Mouse (Mus musculus) urinary bladder, postnatal 36 days (tissue): ENCODE data around the gene Limch1.

ENCODE experiments used
- DNase-seq, 2 experiments: peaks; one replicate each; pipeline ENCODE4 v3.0.0; 2022; ENCODE audit warnings: low spot score in 2 of 2, mixed read lengths in 1 of 2

Gene Limch1

DNA sequence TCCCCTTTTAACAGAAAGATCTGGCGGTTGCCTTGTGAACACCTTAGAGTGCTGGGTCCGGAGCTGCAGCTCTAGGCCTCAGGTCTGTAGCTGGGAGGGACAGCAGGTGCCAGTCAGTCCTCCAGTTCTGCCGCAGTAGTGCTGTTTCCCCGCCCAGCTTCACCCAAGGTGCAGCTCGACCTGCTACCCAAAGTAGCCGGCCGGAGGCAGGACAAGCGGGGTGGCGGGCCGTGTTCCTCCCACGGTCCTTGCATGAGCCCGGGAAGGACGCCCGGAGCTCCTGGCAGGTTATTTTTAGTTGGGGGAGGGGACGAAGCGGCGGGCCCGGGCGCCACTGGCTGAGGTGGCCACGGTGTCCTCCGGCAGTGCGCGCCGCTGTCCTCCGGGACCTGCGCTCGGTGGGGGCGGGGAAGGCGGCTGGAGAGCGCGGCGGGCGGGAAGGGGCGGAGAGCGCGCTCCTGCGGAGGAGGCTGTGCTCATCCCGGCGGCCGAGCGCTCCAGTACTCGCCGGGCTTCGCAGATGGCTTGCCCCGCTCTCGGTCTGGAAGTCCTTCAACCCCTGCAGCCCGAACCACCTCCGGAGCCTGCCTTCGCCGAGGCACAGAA is at the start of gene Limch1:
TSS of gene Limch1 (plus strand) at position 438 of the 606 bp plus-strand sequence.
- DNase-seq = peak; percentile 23 to 60

GRCm38 (mm10) chr5:66697119-66697518 is 48.5 kb upstream of the Limch1 start:
- no peak for DNase-seq

- no peak for DNase-seq
These were observed 45.7 kb upstream of the Limch1 start for GRCm38 (mm10) chr5:66699911-66700310.

DNA sequence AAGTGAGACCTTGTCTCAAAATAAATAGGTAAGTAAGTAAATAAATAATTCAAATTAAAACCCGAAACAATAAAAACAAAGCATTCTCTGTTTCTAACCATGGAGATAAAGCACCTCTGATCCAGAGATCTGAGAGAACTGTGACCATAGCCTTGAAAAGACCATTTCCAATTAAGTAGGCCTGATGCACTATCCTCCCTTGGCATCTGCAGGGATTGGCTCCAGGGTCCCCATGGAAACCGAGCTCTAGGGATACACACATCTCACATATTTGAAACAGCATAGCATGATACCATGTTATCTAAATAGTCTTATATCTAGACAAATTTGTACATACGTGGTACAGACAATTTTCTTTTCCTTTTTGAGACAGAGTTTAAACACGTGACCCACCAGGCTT is 43.7 kb upstream of the Limch1 start:
- DNase-seq = no peak

DNA sequence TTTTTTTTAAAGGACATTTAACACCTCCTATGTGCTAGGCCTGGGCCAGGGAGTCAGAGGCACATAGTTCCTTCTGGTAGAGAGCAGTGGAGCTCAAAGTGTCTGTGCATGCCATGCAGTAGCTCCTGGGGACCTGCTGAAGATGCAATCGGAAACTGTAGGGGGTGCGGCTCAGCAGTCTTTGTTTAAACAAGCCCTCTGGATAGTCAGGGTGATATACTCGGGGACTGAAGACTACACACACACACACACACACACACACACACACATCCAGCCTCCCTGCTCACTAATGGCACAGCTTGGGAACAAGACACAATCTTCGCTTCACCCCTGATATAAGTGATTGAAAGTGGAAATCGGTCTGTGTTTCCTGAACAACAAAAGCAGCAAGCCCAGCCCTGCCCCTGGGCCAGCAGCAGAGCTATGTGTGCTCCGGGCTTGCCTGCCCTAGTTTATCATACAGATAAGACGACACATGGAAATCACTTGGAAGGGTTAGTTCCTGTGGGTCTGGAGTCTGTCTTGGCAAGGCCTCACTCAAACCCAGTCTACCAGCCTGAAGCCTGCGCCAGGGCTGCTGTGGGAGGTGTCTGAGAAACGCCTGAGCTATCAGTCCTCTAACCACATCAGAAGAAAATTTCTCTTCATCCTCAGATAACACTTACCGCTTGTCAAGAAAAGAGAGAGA is 42.2 kb upstream of the Limch1 start:
- DNase-seq = no peak

GRCm38 (mm10) chr5:66707859-66708258 is 37.8 kb upstream of the Limch1 start:
- DNase-seq = no peak

GRCm38 (mm10) chr5:66710445-66711019 is 35.1 kb upstream of the Limch1 start:
- no peak for DNase-seq

- peak in 1 of 2 experiments; percentile 9 for DNase-seq
These were observed 32.8 kb upstream of the Limch1 start for GRCm38 (mm10) chr5:66712801-66713200.

DNA sequence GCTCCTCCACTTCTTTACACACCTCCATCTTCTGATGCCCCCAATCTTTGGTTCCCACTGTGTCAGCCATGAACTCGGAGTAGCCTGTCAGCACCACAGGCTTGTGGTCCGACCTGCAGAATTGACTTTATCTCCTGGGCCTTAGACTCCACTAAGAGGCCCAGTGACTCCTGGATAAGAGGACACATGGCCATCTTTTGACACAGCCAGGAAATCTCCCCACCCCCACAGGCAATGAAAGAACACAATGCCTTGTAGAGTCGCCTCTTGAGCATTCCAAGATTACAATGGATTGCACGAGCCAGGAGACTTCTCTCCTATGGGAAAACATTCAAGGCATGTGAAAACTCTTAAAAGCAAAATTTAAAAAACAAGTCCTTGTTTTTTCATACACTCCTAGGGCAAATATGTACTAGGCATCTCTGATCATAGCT is 30.1 kb upstream of the Limch1 start:
- no peak for DNase-seq

- no peak for DNase-seq
These were observed 27.7 kb upstream of the Limch1 start for GRCm38 (mm10) chr5:66717931-66718330.

DNA sequence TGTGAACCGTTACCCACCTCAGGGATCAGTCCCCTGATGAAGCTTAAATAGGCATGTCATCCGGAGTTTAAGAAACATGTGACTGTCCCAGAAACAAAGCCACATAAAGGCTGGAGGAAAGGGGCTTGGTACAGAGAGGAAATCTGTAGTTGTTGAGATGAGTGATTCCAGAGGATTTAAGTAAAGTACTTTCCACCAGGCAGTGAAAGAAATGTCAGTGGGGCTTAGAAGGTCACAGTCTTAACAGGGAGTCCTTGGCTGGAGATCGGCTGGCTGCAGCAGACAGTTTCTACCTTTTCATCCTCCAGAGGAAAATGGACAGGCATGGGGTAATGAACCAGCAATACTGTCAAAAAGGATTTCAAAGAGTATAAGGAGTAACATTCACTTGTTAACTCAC is 27.2 kb upstream of the Limch1 start:
- no peak for DNase-seq

- no peak for DNase-seq
These were observed 26.7 kb upstream of the Limch1 start for GRCm38 (mm10) chr5:66718880-66719279.

DNA sequence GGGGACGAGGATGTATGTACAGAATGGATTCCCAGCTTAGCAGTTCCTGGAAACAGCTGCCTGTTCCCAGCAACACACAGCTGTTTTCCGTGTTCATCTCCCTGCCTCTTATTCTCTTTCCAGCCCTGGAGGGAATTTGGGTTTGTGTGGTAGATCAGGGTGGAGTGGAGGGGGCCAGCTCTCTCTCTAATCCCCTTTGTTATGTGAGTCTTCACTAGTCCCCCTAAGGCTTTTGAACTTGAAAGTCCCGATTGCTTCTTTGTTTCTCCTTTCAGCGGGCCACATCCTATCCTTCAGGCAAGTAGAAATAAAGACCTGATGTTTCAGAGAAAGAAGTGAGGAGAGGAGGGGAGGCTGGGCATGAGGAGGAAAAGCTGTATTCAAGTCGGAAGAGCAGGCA is 24.7 kb upstream of the Limch1 start:
- no peak for DNase-seq

GRCm38 (mm10) chr5:66722586-66722985 is 23.0 kb upstream of the Limch1 start:
- DNase-seq = no peak

- DNase-seq = no peak
These were observed 22.6 kb upstream of the Limch1 start for GRCm38 (mm10) chr5:66723037-66723436.

- no peak for DNase-seq
These were observed 22.0 kb upstream of the Limch1 start for GRCm38 (mm10) chr5:66723626-66724025.

GRCm38 (mm10) chr5:66729306-66729705 is 16.3 kb upstream of the Limch1 start:
- DNase-seq = no peak

GRCm38 (mm10) chr5:66730621-66731301 is 14.9 kb upstream of the Limch1 start:
- no peak for DNase-seq

DNA sequence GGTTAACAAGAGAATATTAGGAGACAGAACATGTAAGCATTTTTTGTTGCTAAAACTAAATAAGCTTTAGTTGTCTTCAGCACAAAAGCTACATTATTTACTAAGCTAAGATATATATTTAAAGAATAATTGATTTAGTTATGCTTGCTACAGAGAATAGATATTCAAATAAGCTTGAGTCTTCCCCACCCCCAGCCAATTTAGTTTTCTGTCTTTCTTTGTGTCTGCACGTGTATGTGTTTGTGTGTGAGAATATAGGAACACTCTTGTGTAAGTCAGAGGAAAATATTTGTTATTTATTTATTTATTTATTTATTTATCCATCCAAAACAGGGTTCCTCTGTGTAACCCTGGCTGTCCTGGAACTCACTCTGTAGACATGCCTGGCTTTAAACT is 14.3 kb upstream of the Limch1 start:
- DNase-seq = no peak

GRCm38 (mm10) chr5:66733556-66733955 is 12.1 kb upstream of the Limch1 start:
- no peak for DNase-seq

- no peak for DNase-seq
These were observed 6.3 kb upstream of the Limch1 start for GRCm38 (mm10) chr5:66739376-66739775.

DNA sequence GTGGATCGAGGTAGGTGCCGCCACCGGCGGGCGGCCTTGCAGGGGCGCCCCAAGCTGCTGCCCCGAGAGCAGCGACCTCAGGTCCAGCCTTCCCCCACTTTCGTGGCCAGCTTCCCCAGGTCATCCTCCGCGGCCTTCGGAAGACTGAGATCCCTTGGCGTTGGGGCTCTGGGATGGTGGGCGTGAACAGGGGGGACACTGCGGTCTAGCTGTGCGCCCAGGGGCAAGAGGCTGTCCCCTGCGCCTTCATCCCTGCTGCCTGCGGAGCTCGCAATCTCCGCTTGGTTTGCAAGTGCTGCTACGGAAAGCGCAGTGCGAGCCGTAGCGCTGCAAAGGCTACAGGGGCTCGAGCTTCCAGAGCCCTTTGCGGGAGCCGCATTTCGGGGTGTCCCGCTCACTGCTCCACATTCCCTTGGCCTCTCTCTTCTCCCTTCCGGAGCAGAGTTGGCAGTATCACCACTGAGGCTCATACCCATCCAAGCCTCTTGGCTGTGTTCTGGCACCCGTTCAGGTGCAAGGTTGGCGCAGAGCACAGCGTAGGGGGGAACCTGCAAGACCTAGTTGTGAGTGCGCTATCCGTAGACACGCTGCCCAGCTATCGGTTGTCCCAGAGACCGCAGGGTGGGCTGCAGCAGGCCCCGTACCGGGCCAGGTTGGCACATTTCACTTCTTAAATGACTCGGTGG is 512 bp downstream of the Limch1 start:
- peak in 1 of 2 experiments; percentile 17 for DNase-seq
